Mouse (Mus musculus): Measurements from ENCODE around the gene Atl1.

Gene Atl1

GRCm38 (mm10) chr12:69892371-69893251, at the start of gene Atl1, which contains the start of gene Map4k5:
Gene Atl1 (plus strand): TSS chr12:69892614.
Gene Map4k5 (minus strand): TSS chr12:69893200.
- peak; percentile 89 for DNase-seq (ENCODE audit: low spot score)

GRCm38 (mm10) chr12:69843531-69844445, 48.6 kb upstream of the Atl1 start:
- DNase-seq (ENCODE audit: low spot score), result no peak

DNA sequence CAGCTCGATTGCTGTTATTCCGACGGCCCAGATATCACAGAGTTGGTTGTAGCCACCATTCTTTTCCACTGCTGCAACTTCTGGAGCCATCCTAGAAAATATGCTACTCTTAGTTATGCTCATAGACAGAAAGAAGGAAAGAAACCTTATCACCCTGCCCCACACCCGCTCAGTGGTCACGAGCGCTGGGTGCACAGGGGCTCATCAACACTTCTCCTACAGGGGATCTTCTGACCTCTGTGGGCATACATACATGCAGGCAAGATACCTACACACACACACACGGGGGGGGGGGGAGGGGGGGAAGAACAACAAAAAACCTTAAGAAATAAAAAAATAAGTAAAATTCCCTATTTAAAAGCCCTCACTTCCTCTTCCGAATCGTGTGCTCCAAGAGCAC, 46.7 kb upstream of the Atl1 start:
- no peak for DNase-seq (ENCODE audit: low spot score)

DNA sequence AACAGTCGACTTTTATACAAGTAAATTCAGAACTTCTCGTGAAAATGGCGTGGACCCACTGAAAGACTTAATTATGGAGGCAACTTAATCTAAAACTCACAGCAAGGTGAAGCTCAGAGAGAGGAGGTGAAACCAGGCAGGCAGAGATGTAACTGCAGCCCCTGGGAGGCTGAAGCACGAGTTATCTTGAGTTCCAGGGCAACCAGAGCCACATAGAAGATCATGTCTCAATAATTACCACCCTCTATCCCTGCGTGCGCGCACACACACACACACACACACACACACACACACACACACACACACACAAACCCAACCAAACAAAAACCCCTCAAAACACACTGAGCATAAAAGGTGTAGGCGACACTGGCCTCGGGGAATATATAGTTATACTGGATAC, 45.9 kb upstream of the Atl1 start:
- no peak for DNase-seq (ENCODE audit: low spot score)

DNA sequence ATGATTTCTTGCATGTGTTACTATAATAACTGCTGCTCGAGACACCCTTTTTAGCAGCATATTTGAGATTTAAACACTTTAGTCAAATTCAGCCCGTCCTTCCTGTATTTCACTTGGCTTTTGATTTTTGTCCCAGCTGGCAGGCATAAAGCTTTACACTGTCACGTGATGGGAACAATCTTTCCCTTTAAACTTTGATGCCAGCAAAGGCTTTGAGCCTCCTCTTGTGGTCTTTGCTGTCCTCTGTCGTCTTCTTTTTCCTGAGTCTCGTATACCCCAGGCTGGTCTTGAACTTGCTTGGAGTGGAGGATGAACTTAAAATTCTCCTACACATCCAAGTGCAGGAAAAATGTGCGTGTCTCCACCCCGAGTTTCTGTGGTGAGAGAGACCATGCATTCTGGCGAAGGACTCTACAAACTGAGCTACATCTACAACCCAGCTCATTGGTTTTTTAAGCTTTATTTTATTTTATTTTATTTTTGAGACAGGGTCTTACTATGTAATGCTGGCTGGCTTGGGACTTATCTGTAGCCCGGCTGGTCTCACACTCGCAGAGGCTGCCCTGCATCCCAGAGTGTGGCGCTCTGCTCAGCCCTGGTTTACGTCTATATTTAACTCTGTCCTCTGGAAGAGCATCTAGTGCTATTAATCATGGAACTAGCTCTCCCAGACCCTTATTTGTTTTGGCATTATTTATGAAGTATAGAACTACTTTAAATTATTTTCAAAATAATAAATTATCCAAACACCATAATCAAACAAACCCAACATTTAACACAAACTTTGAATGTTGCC, 44.1 kb upstream of the Atl1 start:
- DNase-seq (ENCODE audit: low spot score), result no peak

- no peak for DNase-seq (ENCODE audit: low spot score)
These were observed 40.1 kb upstream of the Atl1 start for GRCm38 (mm10) chr12:69852288-69852687.

- no peak for DNase-seq (ENCODE audit: low spot score)
These were observed 39.0 kb upstream of the Atl1 start for GRCm38 (mm10) chr12:69853387-69853786.

DNA sequence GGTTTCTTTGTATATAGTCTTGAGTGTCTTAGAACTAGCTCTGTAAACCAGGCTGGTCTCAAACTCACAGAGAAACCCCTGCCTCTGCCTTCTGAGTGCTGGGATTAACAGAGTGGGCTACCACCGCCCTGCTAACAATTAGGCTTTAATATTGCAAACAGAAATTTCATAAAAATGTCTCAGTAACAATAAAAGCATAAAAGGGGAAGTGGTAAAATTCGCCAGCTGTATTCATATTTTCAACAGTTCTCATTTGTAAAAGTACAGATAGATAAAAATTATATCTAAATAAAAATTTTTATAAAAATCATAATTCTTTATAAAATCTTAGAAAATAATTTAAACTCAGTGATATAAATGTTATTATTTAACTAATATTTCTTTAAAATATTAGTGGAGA, 38.5 kb upstream of the Atl1 start:
- no peak for DNase-seq (ENCODE audit: low spot score)

DNA sequence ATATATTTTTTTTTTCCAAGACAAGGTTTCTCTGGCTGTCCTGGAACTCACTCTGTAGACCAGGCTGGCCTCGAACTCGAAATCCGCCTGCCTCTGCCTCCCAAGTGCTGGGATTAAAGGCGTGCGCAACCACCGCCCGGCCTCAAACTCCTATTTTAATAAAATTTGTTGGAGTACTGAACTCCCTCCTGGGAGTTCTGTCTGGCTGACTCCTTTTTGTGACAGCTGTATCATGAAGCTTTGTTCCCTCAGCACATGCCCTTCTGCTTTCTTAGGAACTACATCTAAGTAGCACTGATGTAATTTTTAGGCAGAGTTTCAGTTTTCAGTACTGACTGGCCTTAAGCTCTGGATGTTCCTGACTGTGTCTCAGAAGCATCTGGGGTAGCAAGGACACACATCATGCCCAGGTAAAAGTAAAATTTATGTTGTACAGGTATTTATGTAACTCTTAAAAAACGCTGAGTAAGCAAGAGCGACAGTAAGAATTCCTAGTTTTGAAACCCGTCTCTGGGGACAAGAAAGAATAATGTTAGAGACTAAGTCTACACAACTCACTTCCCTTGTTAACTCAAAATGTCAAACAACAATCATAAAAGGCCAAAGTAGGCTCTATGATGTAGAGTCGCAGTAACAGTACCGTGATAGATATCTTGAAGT, 36.6 kb upstream of the Atl1 start:
- no peak for DNase-seq (ENCODE audit: low spot score)

DNA sequence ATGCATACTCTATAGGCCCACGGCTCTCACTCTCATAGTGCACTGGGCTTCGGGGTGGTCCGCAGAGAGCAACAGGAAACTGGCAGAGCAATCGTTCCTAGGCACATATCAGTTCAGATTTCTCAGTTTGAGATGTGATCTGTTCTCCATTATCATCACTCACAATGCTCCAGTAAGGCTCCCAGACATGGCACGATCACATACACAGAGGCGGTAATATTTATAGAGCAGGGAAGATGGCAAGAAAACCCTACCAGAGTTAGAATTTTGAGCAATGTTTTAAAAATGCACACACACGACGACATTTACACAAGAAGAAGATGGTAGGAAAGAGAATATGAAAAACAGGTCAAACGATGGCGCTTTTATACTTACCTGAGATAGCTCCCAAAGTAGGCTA, 36.0 kb upstream of the Atl1 start:
- no peak for DNase-seq (ENCODE audit: low spot score)

DNA sequence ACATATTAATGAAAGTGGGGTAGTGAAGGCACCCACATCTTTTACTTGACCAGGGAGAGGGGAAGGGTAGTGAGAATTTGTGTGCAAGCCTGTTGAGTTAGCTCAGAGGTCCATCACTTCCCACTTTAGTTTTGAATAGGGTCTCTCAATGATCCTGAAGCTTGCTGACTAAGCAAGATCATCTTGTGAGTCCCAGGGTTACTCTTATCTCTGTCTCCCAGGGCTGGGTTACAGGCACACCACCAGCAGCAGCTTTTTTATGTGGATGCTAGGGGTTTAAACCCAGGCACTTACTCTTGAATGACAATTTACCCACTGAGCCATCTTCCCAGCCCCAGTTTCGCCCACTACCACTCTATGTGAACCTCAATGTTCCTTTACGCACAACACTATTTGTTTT, 34.8 kb upstream of the Atl1 start:
- no peak for DNase-seq (ENCODE audit: low spot score)

GRCm38 (mm10) chr12:69858847-69859246, 33.6 kb upstream of the Atl1 start:
- no peak for DNase-seq (ENCODE audit: low spot score)

DNA sequence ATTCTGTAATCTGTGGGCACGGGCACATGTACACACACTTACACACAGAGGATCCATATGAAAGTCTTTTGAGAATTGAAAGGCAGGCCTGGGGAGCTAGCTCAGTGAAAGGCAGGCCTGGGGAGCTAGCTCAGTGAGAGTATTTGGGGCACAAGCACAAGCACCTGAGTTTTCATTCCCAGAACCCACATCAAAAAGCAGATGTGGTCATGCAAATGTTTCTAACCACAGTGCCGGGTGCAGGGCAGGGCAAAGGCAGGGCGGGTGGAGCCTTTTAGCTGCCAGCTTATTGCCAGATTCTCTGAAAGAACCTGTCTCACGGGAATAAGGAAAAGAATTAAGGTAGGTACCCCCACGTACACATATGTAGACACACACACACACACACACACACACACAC, 28.9 kb upstream of the Atl1 start:
- no peak for DNase-seq (ENCODE audit: low spot score)

GRCm38 (mm10) chr12:69864164-69864692, 28.2 kb upstream of the Atl1 start:
- DNase-seq (ENCODE audit: low spot score), result no peak

- no peak for DNase-seq (ENCODE audit: low spot score)
These were observed 25.1 kb upstream of the Atl1 start for GRCm38 (mm10) chr12:69867338-69867737.

GRCm38 (mm10) chr12:69871632-69872031, 20.8 kb upstream of the Atl1 start:
- no peak for DNase-seq (ENCODE audit: low spot score)

GRCm38 (mm10) chr12:69877842-69878363, 14.5 kb upstream of the Atl1 start:
- no peak for DNase-seq (ENCODE audit: low spot score)

- DNase-seq (ENCODE audit: low spot score), result no peak
These were observed 13.2 kb upstream of the Atl1 start for GRCm38 (mm10) chr12:69879172-69879665.

DNA sequence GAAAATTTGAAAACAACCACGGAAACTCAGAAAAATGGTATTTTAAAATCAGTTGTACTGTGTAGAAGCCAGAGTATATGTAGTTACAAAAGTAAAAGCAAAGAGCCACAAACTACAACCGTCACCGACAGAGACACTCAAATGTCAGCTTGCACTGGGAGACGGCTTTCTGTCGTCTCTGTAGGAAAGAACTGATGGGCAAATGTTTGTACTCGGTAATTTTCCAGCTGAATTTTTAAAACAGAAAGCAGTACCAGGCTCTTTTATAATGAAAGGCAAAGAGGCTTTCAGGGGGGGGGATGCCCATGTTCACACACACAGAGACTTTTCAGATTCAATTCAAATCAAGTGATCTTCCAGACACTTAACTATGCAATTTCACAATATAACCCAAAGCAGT, 12.7 kb upstream of the Atl1 start:
- no peak for DNase-seq (ENCODE audit: low spot score)

DNA sequence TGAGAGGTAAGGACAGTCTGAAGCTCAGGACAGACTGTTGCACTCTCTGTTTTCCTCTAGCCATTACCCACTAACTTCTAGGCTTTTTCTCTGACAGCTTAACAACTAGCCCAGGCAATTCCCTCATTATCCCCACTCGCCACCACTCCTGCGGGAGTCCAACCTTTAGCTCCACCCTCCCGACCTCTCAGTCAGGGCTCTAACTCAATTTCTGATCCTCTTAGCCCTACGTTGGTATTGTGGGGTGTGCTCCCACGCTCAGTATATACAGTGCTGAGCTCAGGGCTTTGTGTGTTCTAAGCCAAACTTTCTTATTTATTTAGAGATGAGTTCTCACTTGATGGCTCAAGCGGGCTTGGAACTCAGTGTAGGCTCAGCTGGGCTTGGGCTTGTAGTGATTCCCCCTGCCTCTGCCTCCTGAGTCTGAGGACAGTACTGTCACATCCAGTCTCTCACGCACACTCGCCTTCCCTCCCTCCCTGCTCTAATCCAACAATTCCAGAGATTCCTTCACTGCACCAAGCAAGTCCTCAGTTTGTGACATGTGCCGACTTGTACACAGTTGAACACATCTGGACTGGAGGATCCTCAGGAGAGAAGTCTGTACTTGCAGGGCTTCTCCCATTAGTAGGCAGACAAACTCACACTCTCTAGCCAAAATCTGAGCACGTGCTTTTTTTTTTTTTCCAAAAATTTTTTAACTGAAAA, 11.1 kb upstream of the Atl1 start:
- no peak for DNase-seq (ENCODE audit: low spot score)

All from testis, postnatal 14 days (tissue).